Mouse (Mus musculus) megakaryocyte, embryonic 14.5 days (primary cell): ENCODE results near the gene Disc1.

Source experiments
- FLI1 ChIP-seq: IDR thresholded peaks from 2 replicates; pipeline ENCODE4 v1.6.1; 2012; ENCODE audit warnings: low read length, inconsistent platforms, mixed read lengths
- GATA1 ChIP-seq: IDR thresholded peaks from 3 replicates; pipeline ENCODE4 v1.6.1; 2012; ENCODE audit warnings: mixed read lengths, low read length, inconsistent platforms, borderline replicate concordance

- TF ChIP-seq FLI1 (no peak), GATA1 (no peak)
Measured at GRCm38 (mm10) chr8:125097140-125097539, 43.1 kb downstream of the Disc1 start.
